Mouse (Mus musculus) cerebellum, adult 11-12 months (tissue): ENCODE measurements around the gene Cacna1d.

Experiments used
- DNase-seq: peaks from one replicate; pipeline ENCODE4 v3.0.0; 2022

The Cacna1d gene

DNA sequence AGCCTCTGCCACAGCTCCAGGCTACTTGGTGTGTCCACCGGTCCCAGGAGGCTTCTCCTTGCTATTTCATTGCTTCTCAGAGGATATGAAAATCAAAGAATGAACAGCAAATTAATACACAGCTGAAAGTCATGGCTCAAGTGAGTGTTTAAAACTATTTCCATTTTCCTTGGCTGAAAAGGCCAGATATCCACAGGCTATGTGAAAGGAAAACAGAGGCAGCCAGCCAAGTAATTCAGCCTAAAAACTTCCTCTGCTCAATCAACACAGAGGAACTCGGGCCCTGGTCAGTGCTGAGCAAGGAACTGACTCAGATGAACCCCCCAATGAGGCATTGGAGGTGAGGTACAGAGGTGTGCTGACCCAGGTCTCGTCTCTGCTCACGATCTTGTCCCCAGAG is 165.0 kb downstream of the Cacna1d start:
- no peak for DNase-seq

DNA sequence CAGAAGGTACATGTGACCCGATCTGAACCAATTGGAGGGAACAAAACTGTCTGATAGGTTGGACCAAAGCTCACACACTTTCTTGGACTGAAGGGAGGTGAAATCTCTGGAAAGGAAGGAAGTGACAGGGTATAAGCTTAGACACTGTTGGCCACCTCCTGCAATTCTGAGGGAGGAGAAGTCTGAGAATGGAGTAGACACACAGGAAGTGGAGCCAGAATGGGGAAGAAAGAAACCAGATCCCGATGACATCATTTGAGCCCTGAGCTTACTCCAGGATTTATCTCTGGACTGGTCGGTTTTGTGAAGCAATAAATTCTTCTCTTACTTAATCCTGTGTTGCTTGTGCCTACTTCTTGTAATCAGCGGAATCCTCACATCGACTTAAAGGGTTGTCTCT is 166.3 kb downstream of the Cacna1d start:
- no peak for DNase-seq

DNA sequence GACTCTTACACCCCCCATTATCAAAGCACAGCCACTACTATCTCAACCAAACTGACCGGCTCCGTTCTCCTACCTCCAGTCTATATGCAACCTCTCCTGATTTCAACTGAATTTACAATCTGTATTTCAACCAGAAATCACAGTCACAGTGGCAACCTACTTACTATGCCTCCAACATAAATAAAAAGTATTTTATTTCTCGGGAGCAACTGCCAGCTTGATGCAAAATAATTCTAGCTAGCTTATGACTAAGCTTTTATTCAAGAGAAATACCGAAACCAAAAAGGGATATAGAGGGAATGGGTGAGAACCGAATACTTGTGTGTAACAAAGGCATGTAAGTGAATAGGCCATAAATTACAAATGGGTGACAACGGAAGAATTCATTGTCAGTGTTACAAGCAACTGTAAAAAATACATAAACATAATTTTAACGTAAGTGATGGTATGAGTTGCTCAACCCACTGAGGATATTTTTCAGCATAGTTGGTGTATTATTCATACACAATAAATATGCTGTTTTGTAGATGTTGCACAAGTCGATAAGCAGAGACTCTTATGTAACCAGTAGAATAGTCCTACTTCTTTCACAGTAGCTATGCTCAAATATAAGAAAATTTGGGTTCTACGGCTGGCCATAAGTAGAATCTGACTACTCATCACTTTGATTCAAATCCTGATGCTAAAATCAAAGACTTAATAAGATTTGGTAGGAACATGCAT is 172.4 kb downstream of the Cacna1d start:
- no peak for DNase-seq

- DNase-seq, result peak; percentile 62
These were observed 173.0 kb downstream of the Cacna1d start for GRCm38 (mm10) chr14:30318293-30318692.

DNA sequence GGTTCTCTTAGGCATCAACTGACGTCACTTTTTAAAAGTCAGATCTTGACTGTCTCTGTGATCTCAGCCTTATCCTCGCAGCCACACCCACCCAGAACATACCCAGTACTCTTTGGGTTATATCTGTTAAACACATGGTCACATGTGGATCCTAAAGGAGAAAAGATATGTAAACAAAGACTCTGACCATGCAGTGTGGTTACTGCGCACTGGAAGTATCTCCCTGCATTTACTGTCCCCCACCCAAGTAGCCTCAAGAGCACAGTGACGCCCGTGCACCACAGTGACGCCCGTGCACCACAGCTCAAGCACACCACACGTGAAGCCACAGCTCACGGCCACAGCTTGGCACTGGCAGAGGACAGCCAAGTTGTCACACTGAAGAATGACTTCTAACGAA is 173.6 kb downstream of the Cacna1d start:
- DNase-seq, result no peak

DNA sequence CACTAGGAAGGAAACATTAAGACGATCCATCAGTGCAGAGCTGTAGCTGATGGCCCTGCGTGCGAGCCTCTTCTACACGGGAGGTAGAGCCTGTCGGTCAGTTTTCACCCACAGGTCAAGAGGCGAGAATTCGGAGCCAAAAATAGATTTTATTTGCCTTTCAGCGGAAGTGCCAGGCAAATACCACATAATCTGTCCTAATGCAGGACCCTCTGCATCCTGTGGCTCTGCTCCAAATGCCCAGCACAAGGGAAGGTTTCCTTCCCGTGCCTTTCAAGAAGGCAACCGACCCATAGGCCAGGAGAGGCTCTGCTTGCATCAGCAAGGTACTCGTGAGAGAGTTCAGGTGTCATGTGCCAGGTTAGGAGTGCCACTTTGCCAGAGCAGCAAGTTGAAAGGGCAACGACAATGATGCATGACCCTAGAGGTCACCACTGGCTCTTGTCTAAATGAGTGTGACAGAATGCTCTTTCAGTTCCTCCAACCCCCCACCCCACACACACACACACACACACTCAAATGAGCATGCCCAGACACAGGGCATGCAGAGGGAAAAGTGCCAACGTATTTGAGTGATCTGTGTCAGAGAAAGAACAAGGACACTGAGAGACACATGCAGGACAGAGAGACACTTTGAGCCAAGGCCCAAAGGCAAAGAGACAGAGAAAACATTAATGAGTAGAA is 179.9 kb downstream of the Cacna1d start:
- no peak for DNase-seq

DNA sequence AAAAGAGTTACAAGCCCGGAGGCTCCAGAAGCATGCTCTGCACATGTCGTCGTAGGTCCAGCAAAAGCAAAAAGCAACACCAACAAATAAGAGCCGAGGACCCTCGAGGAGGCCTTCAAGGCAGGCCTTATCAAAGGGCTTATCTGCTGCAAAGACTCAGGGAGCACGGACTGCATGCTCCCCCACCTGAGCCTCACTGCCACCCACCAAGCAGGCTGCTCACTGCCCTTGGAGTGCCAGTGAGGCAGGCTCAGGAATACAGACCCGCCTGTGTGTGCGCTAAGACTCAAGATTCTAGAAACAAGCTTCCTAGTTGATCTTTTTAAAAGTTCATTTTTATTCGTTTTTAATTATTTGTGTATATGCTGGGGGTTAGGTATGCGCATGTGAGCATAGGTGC is 181.0 kb downstream of the Cacna1d start:
- DNase-seq, result no peak

DNA sequence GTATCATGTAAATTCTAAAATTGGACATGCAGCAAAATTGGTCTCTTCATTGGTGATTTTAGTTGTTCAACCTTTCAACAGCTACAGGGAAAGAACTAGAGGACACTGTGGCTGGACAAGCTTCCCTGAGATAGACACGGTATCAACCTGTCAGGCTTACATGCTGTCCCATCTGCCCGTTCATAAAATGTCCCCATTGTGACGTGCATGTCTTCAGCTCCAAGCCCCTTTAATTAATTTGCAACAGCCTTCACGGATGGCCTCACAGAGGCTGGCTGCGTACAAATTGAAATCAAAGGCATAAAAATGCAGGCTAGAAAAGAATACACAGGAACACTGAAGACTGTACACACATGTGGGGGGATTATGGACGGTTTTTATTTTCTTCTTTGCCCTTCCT is 185.0 kb downstream of the Cacna1d start:
- no peak for DNase-seq

DNA sequence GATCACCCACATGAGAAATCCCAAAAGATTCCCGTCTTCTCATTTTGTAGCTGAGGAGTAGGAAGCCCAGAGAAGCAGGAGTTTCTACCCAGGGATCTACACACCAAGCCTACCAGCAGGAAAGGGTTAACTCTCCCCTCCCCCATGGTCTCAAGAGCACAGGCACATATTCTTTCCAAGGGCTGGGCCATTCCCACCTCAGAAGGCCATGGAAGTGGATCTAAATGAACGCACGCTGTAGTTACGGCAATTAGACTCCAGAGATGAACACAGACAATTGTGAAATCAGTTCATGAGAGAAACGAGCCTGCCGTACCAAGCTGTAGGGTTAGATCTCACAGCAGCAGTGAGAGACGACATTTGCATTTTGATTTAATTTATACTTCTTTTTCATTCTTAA is 191.3 kb downstream of the Cacna1d start:
- DNase-seq, result no peak

DNA sequence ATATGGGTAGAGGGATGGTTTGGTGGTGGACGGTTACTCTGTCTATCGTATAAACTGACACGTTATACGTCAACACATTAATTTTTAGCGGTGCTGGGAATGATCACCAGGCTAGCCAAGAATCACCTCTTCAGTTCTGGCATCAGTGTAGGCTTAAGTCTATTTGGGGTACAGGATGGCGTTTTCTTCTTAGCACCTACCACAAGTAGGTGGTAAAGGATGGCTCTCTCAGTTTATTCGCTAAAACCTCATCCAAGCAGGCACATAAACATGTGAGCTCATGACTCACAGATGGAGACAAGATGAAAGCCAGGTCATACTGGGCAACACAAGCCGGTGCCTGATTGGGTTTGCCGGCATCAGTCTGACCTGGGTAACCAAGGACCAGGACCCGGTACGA is 193.8 kb downstream of the Cacna1d start:
- no peak for DNase-seq

DNA sequence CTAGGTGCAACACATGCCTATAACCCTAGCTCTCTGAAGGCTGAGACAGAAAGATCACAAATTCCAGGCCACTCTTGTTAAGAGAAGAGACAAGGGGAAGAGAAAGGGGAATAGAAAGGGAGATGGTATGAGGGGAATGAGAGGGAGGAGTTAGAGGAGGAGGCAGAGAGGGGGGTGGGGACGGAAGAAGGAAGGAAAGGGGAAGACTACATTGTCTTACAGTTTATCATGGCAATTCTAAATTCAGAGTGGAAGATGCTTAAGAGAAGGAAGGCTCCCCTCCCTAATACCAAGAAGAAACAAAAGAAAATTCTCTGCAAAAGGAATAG is 199.2 kb downstream of the Cacna1d start:
- DNase-seq, result no peak

DNA sequence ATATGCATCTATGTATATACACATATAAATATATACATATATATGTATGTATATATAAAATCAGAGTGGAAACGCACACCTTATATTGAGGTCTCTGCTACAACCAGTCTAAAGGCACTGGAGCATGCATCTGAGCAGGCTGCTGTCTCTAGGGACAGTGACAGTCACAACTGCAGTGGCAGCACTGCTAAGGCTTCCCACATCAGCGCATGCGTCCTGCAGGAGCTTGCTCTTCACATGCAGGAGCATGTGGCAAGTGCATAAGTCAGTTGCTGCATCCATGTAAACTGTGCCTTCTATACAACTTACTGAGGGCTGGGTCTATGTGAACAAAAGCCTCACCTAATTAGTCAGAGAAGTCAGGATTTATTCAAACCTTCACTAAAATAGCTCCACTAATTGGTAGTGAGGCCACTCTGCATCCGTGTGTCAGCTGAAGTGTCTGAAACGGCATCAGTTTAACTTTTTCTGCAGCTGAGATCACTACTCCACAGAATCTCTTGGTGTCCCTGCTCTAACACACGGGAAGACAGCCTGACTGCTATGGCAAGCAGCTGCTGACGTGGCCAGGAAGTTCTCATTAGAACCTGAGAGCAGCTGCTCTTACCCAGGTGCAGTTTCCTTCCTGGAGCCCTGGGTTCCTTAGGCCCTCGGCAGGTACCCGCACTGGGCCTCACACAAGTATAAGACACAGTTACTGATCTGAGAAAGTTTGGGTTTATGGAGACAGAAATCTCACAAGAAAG is 199.7 kb downstream of the Cacna1d start:
- DNase-seq, result no peak

DNA sequence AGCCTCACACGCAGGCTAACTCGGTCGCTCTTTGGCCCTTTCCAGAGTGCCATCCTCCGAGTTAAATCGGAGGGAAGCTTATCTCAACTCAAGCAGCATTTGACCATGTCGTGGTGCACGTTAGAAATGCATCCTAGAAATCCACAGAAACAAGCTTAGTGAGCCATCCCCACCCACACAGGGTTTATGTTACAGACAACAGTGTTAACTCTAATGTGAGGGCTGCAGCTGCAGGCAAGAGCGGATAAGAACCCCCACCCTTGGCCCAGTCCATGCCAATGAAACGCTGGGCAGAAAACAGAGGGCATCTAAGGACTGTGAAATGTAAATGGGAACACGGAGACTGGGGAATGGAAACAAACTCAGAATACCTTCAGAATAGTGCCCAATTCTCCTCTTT is 206.8 kb downstream of the Cacna1d start:
- no peak for DNase-seq

- DNase-seq, result no peak
These were observed 207.2 kb downstream of the Cacna1d start for GRCm38 (mm10) chr14:30284022-30284421.

DNA sequence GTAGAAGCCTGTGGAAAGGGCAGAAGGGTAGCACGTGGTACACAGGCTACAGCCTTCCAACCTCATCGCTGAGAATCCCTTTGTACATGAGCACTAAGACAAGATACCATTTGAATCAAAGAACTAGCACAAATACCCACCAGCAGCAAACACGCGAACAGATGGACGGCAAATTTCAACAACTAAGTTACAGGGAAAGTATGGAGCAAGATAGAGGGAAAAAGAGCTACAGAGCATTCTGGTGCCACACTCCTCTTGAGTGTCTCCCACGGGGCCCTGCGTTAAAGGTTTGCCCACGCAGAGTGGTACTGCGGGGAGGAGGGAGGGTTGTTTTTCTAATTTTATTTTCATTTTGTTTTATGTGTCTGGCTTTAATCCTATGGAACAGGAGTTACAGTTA is 215.7 kb downstream of the Cacna1d start:
- no peak for DNase-seq

- no peak for DNase-seq
These were observed 218.3 kb downstream of the Cacna1d start for GRCm38 (mm10) chr14:30272976-30273375.

GRCm38 (mm10) chr14:30272523-30272922 is 218.7 kb downstream of the Cacna1d start:
- DNase-seq, result no peak

DNA sequence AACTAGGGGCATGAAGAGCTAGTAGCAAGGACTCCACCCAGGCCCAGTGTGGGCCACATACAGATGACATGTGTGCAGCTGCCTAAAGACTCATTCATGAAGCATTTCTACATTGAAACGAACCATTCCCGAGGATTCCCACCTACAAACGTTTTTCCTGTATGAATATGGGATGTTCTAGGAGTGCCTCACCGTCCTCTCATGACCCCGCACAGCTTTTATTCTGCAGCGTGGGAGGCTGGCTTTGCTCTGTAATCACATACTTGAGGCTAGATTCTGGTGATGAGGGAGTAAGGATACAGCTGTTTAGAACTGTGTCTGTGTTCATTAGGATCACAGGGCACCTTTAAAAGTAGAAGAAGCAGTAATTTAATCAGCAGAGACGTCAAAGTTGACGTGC is 219.4 kb downstream of the Cacna1d start:
- DNase-seq, result no peak

GRCm38 (mm10) chr14:30270350-30270749 is 220.9 kb downstream of the Cacna1d start:
- DNase-seq, result no peak

DNA sequence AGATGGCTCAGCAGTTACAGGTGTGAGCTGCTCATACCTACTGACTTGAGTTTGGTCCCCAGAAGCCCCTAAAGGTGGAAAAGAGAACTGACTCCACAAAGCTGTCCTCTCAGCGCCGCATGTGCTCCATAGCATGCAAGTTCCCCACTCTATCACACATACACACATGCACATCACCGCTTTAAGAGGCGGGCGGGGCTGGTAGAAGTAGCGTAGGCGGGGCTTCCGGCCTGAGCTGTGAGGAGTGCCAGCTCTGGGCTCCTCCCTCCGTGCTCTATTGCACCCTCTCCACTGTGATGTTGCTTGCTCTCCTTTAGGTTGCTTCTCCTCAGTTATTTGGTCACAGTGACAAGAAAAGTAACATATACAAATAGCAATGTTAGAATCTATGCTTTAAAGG is 225.5 kb downstream of the Cacna1d start:
- DNase-seq, result no peak

GRCm38 (mm10) chr14:30261561-30262251 is 229.5 kb downstream of the Cacna1d start:
- DNase-seq, result no peak

- peak; percentile 4 for DNase-seq
These were observed 233.6 kb downstream of the Cacna1d start for GRCm38 (mm10) chr14:30257626-30258025.

DNA sequence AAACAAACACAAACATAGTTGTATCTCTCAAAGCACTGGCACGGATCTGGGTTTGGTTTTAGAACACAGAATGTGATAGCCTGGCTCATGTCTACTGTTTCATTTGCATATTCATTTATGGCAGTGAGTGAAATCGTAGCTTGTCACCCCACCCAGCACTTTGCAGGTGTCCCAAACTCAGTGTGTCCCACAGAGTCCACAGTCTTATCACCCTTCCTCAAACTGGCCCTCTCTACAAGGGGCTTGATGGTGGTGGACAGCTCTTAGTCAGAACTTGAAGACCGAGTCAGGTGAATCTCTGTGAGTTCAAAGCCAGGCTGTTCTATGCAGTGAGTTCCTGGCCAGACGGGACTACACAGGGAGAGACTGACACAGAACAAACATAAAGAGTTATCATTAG is 234.8 kb downstream of the Cacna1d start:
- no peak for DNase-seq
